Mouse (Mus musculus): ENCODE results near the gene A430005L14Rik.

- no peak for TF ChIP-seq CTCF (IDR thresholded peaks at IDR 0.05)
- no peak for TF ChIP-seq POLR2A (IDR thresholded peaks at IDR 0.05; ENCODE audit: insufficient read depth, low read depth, low read length)
- TF ChIP-seq EP300 (IDR thresholded peaks at IDR 0.05; ENCODE audit: insufficient read depth, low read depth, low read length) = no peak
Measured at GRCm38 (mm10) chr4:154005488-154005887, 48.5 kb downstream of the A430005L14Rik start.
